In the genomic region with DNA sequence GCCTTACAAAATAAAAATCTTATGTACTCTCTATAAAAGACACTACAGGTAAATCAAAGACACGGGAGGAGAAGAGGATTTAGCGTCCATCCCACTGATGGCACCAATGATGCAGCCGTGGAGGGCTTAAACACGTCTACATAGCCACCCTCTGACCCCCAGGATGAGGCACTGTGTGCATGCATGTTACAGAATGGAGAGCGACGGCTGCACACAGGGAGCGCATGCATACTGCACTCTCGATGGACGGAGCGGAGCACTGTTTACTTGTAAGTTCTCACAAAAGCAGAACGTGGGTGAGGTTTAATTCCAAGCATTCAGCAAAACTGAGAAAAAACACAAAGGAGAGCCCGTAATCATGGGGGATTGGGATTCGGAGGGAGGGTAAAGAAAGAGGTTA, we compare ENCODE assay signal across 27 mouse cellular contexts. TPM values are rescaled to one million over a fixed set of nuclear protein-coding genes. Genes with fewer than 3 reads are reported as not detected.
DNase-seq lines count a peak whose midpoint lies in the region; ATAC-seq lines count a peak whose summit lies in the region.
"Had no signal": no experiment of that assay in that cellular context is flagged by ENCODE, and none has a peak within 500 bp of the region (broad histone marks: within the 10 kb centered on the region; RNA-seq: fewer than 3 reads in every experiment).

No protein-coding gene starts in this region.

- H3K27ac ChIP-seq in hindbrain, embryonic 13.5 days: peak overlapping the region; percentile 67
- no peak overlapping the region for H3K27ac ChIP-seq in hindbrain, embryonic 11.5 days (ENCODE audit: low read depth, low read length)
- H3K27ac ChIP-seq in midbrain, embryonic 12.5 days (replicated peaks): no peak overlapping the region; the same call in 1 of the 2 replicates
- no peak overlapping the region for H3K27ac ChIP-seq in midbrain, embryonic 11.5 days (ENCODE audit: low read depth, low read length)
- 0 out of 2 replicates have a peak overlapping the region, but pooled peaks have one; percentile 16 for H3K27ac ChIP-seq in midbrain, embryonic 15.5 days
- H3K27ac ChIP-seq: embryonic facial prominence, embryonic 10.5 days; embryonic facial prominence, embryonic 15.5 days; heart, embryonic 10.5 days; heart, embryonic 15.5 days; limb, embryonic 10.5 days; limb, embryonic 15.5 days; liver, embryonic 13.5 days; stomach, embryonic 15.5 days had no signal

- DNase-seq in hindbrain, embryonic 11.5 days (ENCODE audit: low spot score): no peak
- no peak for DNase-seq in midbrain, embryonic 11.5 days (ENCODE audit: low spot score, missing footprints)
- DNase-seq in embryo, embryonic 10.5 days (ENCODE audit: low spot score): no peak
- DNase-seq: adrenal gland, postnatal 25 days; B cell, adult 2 months; cerebellum, adult 18-20 months; cerebellum, postnatal 14 days; gastrocnemius, postnatal 10 days; kidney, adult 9 months; kidney, postnatal 10 days; liver, embryonic 13.5 days; lung, adult 18-20 months; lung, postnatal 4 days; retina, postnatal 1 day; right cerebral cortex, postnatal 14 days had no signal

- H3K4me1 ChIP-seq in hindbrain, embryonic 13.5 days (replicated peaks): peaks cover 28% of the 10 kb centered on the region
- no peaks in the 10 kb centered on the region for H3K4me1 ChIP-seq in hindbrain, embryonic 11.5 days (replicated peaks; ENCODE audit: control insufficient read depth, insufficient read depth, low read length)
- H3K4me1 ChIP-seq in midbrain, embryonic 12.5 days: peaks cover 11% of the 10 kb centered on the region
- H3K4me1 ChIP-seq in midbrain, embryonic 11.5 days (ENCODE audit: control insufficient read depth, insufficient read depth, low read length): peaks cover 8% of the 10 kb centered on the region
- H3K4me1 ChIP-seq in midbrain, embryonic 15.5 days: peaks cover 18% of the 10 kb centered on the region
- H3K4me1 ChIP-seq: embryonic facial prominence, embryonic 10.5 days; embryonic facial prominence, embryonic 15.5 days; heart, embryonic 10.5 days; heart, embryonic 15.5 days; limb, embryonic 10.5 days; limb, embryonic 15.5 days; liver, embryonic 13.5 days; stomach, embryonic 15.5 days had no signal

- no peak overlapping the region for H3K4me2 ChIP-seq in hindbrain, embryonic 13.5 days
- no peak overlapping the region for H3K4me2 ChIP-seq in hindbrain, embryonic 11.5 days (replicated peaks; ENCODE audit: low read depth, low read length)
- H3K4me2 ChIP-seq in midbrain, embryonic 12.5 days (replicated peaks): 0 out of 2 replicates have a peak overlapping the region, but pooled peaks have one; percentile 8
- H3K4me2 ChIP-seq in midbrain, embryonic 11.5 days: no peak overlapping the region
- H3K4me2 ChIP-seq in midbrain, embryonic 15.5 days: peak overlapping the region; percentile 22; the same call in 1 of the 2 replicates
- H3K4me2 ChIP-seq: embryonic facial prominence, embryonic 15.5 days; heart, embryonic 15.5 days; limb, embryonic 15.5 days; liver, embryonic 13.5 days; stomach, embryonic 15.5 days had no signal

- 68% methylated on average over 13 of the region's 13 CpGs for WGBS in hindbrain, embryonic 13.5 days
- WGBS in hindbrain, embryonic 11.5 days: 76% methylated on average over 13 of the region's 13 CpGs
- WGBS in midbrain, embryonic 12.5 days: 46% methylated on average over 13 of the region's 13 CpGs
- WGBS in midbrain, embryonic 11.5 days: 66% methylated on average over 13 of the region's 13 CpGs
- WGBS in midbrain, embryonic 15.5 days: 33% methylated on average over 13 of the region's 13 CpGs

- H3K27me3 ChIP-seq in hindbrain, embryonic 13.5 days: no peaks in the 10 kb centered on the region
- no peaks in the 10 kb centered on the region for H3K27me3 ChIP-seq in hindbrain, embryonic 11.5 days (ENCODE audit: control insufficient read depth, insufficient read depth, low read length)
- no peaks in the 10 kb centered on the region for H3K27me3 ChIP-seq in midbrain, embryonic 12.5 days
- H3K27me3 ChIP-seq in midbrain, embryonic 11.5 days (ENCODE audit: control insufficient read depth, insufficient read depth, low read length): no peaks in the 10 kb centered on the region
- H3K27me3 ChIP-seq in midbrain, embryonic 15.5 days (replicated peaks): no peaks in the 10 kb centered on the region
- H3K27me3 ChIP-seq: embryonic facial prominence, embryonic 15.5 days; heart, embryonic 15.5 days; limb, embryonic 15.5 days; liver, embryonic 13.5 days; stomach, embryonic 15.5 days had no signal

- H3K9ac ChIP-seq in hindbrain, embryonic 13.5 days: no peak overlapping the region
- H3K9ac ChIP-seq in hindbrain, embryonic 11.5 days (ENCODE audit: low read depth, low read length): no peak overlapping the region
- no peak overlapping the region for H3K9ac ChIP-seq in midbrain, embryonic 12.5 days (replicated peaks)
- no peak overlapping the region for H3K9ac ChIP-seq in midbrain, embryonic 11.5 days (ENCODE audit: low read length)
- no peak overlapping the region for H3K9ac ChIP-seq in midbrain, embryonic 15.5 days
- H3K9ac ChIP-seq: embryonic facial prominence, embryonic 15.5 days; heart, embryonic 15.5 days; limb, embryonic 15.5 days; liver, embryonic 13.5 days; stomach, embryonic 15.5 days had no signal

- no peak overlapping the region for H3K4me3 ChIP-seq in hindbrain, embryonic 13.5 days
- no peak overlapping the region for H3K4me3 ChIP-seq in hindbrain, embryonic 11.5 days (ENCODE audit: low read depth, low read length)
- no peak overlapping the region for H3K4me3 ChIP-seq in midbrain, embryonic 12.5 days
- no peak overlapping the region for H3K4me3 ChIP-seq in midbrain, embryonic 11.5 days (ENCODE audit: low read depth, low read length)
- no peak overlapping the region for H3K4me3 ChIP-seq in midbrain, embryonic 15.5 days
- H3K4me3 ChIP-seq: embryonic facial prominence, embryonic 10.5 days; embryonic facial prominence, embryonic 15.5 days; heart, embryonic 10.5 days; heart, embryonic 15.5 days; limb, embryonic 10.5 days; limb, embryonic 15.5 days; liver, embryonic 13.5 days; stomach, embryonic 15.5 days had no signal

- no peak for ATAC-seq in hindbrain, embryonic 13.5 days (ENCODE audit: low FRiP score)
- ATAC-seq in hindbrain, embryonic 11.5 days (ENCODE audit: low FRiP score): no peak
- ATAC-seq in midbrain, embryonic 12.5 days (ENCODE audit: low FRiP score, low read depth): peak; percentile 52; the same call in 1 of the 2 replicates
- no peak for ATAC-seq in midbrain, embryonic 11.5 days (ENCODE audit: low FRiP score)
- peak; percentile 60; the same call in 1 of the 2 replicates for ATAC-seq in midbrain, embryonic 15.5 days (replicated peaks)
- ATAC-seq: intestine, postnatal 0 days; lung, postnatal 0 days had no signal

- H3K9me3 ChIP-seq in hindbrain, embryonic 13.5 days: no peaks in the 10 kb centered on the region
- no peaks in the 10 kb centered on the region for H3K9me3 ChIP-seq in hindbrain, embryonic 11.5 days (ENCODE audit: control insufficient read depth, low read length)
- no peaks in the 10 kb centered on the region; the same call in 1 of the 2 replicates for H3K9me3 ChIP-seq in midbrain, embryonic 12.5 days
- H3K9me3 ChIP-seq in midbrain, embryonic 11.5 days (ENCODE audit: control insufficient read depth, low read length): no peaks in the 10 kb centered on the region
- H3K9me3 ChIP-seq in midbrain, embryonic 15.5 days: no peaks in the 10 kb centered on the region
- H3K9me3 ChIP-seq: embryonic facial prominence, embryonic 10.5 days; embryonic facial prominence, embryonic 15.5 days; heart, embryonic 10.5 days; heart, embryonic 15.5 days; limb, embryonic 10.5 days; limb, embryonic 15.5 days; liver, embryonic 13.5 days; stomach, embryonic 15.5 days had no signal

- no peaks in the 10 kb centered on the region for H3K36me3 ChIP-seq in hindbrain, embryonic 13.5 days
- H3K36me3 ChIP-seq in hindbrain, embryonic 11.5 days (ENCODE audit: control insufficient read depth, insufficient read depth, low read length): no peaks in the 10 kb centered on the region
- H3K36me3 ChIP-seq in midbrain, embryonic 12.5 days: no peaks in the 10 kb centered on the region
- H3K36me3 ChIP-seq in midbrain, embryonic 11.5 days (ENCODE audit: control insufficient read depth, insufficient read depth, low read length): no peaks in the 10 kb centered on the region
- no peaks in the 10 kb centered on the region for H3K36me3 ChIP-seq in midbrain, embryonic 15.5 days (replicated peaks)
- H3K36me3 ChIP-seq: embryonic facial prominence, embryonic 10.5 days; embryonic facial prominence, embryonic 15.5 days; heart, embryonic 10.5 days; heart, embryonic 15.5 days; limb, embryonic 10.5 days; limb, embryonic 15.5 days; liver, embryonic 13.5 days; stomach, embryonic 15.5 days had no signal

RNA-seq across cellular contexts. Expression of a gene that starts 48.4 kb away (rescaled TPM):
- polyA plus RNA-seq in hindbrain, embryonic 13.5 days (2015; fragmentation: Nextera tagmentation; extraction: Ambion mirVana): 10.2 and 10.8 TPM in 2 replicates
- 12.3 and 12.8 TPM in 2 replicates for polyA plus RNA-seq in hindbrain, embryonic 11.5 days (2014; fragmentation: Nextera tagmentation; extraction: Ambion mirVana)
- polyA plus RNA-seq in midbrain, embryonic 12.5 days (2016; fragmentation: Nextera tagmentation; extraction: Ambion mirVana): 11.6 TPM in 2 replicates
- 13.1 and 13.3 TPM in 2 replicates for polyA plus RNA-seq in midbrain, embryonic 11.5 days (2014; fragmentation: Nextera tagmentation; extraction: Ambion mirVana)
- 10.1 and 10.5 TPM in 2 replicates for polyA plus RNA-seq in midbrain, embryonic 15.5 days (2015; fragmentation: Nextera tagmentation; extraction: Ambion mirVana)

Comparison
In these comparisons a context has a peak if more than half of its experiments do, and no peak if none do; other contexts are left out.
1. ATAC-seq: peak in midbrain, embryonic 12.5 days (single experiment) and midbrain, embryonic 15.5 days (single experiment); none in hindbrain, embryonic 13.5 days (single experiment), hindbrain, embryonic 11.5 days (single experiment) and midbrain, embryonic 11.5 days (single experiment).
2. H3K27ac ChIP-seq: peak in hindbrain, embryonic 13.5 days (single experiment) and midbrain, embryonic 15.5 days (single experiment); none in hindbrain, embryonic 11.5 days (single experiment), midbrain, embryonic 12.5 days (single experiment) and midbrain, embryonic 11.5 days (single experiment).
3. H3K4me2 ChIP-seq: peak in midbrain, embryonic 12.5 days (single experiment) and midbrain, embryonic 15.5 days (single experiment); none in hindbrain, embryonic 13.5 days (single experiment), hindbrain, embryonic 11.5 days (single experiment) and midbrain, embryonic 11.5 days (single experiment).